Mouse (Mus musculus) heart, postnatal 0 days (tissue): ENCODE results near the gene Rbl2. TPM values are rescaled to one million over a fixed set of nuclear protein-coding genes. Genes with fewer than 3 reads are reported as not detected.

Source experiments
- ATAC-seq: fragments of 200-750 bp; cut with Nextera tagmentation; 2 replicates; pipeline ENCODE4 v1.8.0; 2017; ENCODE audit warnings: low read depth, moderate number of reproducible peaks, moderate library complexity; ENCODE audit not compliant: insufficient read depth
- DNase-seq: peaks from one replicate; pipeline ENCODE4 v3.0.0-alpha.2; 2016; ENCODE audit warnings: low spot score
- H3K27ac ChIP-seq: fragments of 300-500 bp; sonication (generic); 2 replicates; pipeline ENCODE4 v1.5.1; 2014; ENCODE audit warnings: low read depth, mild to moderate bottlenecking
- H3K27me3 ChIP-seq: fragments of 300-500 bp; sonication (generic); 2 replicates; pipeline ENCODE4 v1.6.1; 2014; ENCODE audit warnings: low read length, mixed read lengths; ENCODE audit not compliant: control insufficient read depth, insufficient read depth
- H3K36me3 ChIP-seq: fragments of 300-500 bp; sonication (generic); replicated peaks from 2 replicates; pipeline ENCODE4 v1.6.1; 2014; ENCODE audit warnings: low read length, mixed read lengths; ENCODE audit not compliant: control insufficient read depth, insufficient read depth
- H3K4me1 ChIP-seq: fragments of 300-500 bp; sonication (generic); 2 replicates; pipeline ENCODE4 v1.6.1; 2014; ENCODE audit warnings: antibody characterized with exemption; ENCODE audit not compliant: control insufficient read depth, insufficient read depth
- H3K4me2 ChIP-seq: fragments of 300-500 bp; sonication (generic); 2 replicates; pipeline ENCODE4 v1.6.1; 2014; ENCODE audit warnings: low read depth, mild to moderate bottlenecking, low read length, moderate library complexity
- H3K4me3 ChIP-seq: fragments of 300-500 bp; sonication (generic); 2 replicates; pipeline ENCODE4 v1.5.1; 2014; ENCODE audit warnings: low read depth, low read length
- H3K9ac ChIP-seq: fragments of 300-500 bp; sonication (generic); replicated peaks from 2 replicates; pipeline ENCODE4 v1.6.1; 2014; ENCODE audit warnings: low read depth, low read length, mixed read lengths
- H3K9me3 ChIP-seq: fragments of 300-500 bp; sonication (generic); replicated peaks from 2 replicates; pipeline ENCODE4 v1.6.1; 2016; ENCODE audit warnings: low read length; ENCODE audit not compliant: control insufficient read depth
- CTCF ChIP-seq: IDR thresholded peaks from 2 replicates; pipeline ENCODE4 v1.5.1; 2016; ENCODE audit warnings: antibody characterized with exemption, control low read depth, low read depth
- EP300 ChIP-seq: IDR thresholded peaks from 2 replicates; pipeline ENCODE4 v1.6.1; 2016; ENCODE audit warnings: antibody characterized with exemption, low read depth
- WGBS: fragments of 180-500 bp; shearing (Covaris S2); extraction: QIAGEN DNeasy Blood & Tissue Kit; methylation state at CpG from one replicate; pipeline ENCODE4 v1.1.7; 2014; 5-methylcytosine and 5-hydroxymethylcytosine counted together
- polyA plus RNA-seq: library from polyadenylated mRNA; unstranded; fragments of >200 nt; fragmentation: Nextera tagmentation; extraction: Ambion mirVana; gene quantifications from 2 replicates; pipeline ENCODE4 v1.2.1, GENCODE M21; 2015
- total RNA-seq: library from RNA; depleted of rRNA; stranded (reverse); fragments of >200 nt; gene quantifications from 2 replicates; pipeline ENCODE4 v1.2.3, GENCODE M21; 2014; ENCODE audit warnings: low replicate concordance

The Rbl2 gene
- total and polyA plus RNA-seq, 2 experiments from 2014 or later, result 10.9 to 20.1 TPM

DNA sequence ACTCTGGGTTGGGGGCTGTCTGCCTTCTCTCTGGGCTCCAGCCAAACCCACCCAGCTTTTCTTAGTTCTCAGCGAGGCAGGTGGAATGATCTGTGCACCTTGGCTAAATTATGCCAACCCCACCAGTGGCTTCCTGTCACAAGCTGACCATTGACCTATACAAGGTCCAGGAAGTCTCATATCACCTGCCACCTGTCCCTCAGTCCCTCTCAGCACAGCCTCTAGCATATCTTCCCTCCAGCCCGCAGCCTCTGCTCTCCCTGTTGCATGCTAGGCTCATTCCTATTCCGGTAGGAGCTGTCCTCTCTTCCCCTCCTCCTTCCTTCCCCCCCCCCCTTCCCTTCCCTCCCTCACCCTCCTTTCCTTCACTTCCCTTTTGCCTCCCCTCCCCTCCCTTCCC is 79.4 kb downstream of the Rbl2 start:
- 40% methylated on average over 3 of the region's 3 CpGs for WGBS
- TF ChIP-seq CTCF, result no peak
- TF ChIP-seq EP300, result no peak
- ATAC-seq, result no peak

DNA sequence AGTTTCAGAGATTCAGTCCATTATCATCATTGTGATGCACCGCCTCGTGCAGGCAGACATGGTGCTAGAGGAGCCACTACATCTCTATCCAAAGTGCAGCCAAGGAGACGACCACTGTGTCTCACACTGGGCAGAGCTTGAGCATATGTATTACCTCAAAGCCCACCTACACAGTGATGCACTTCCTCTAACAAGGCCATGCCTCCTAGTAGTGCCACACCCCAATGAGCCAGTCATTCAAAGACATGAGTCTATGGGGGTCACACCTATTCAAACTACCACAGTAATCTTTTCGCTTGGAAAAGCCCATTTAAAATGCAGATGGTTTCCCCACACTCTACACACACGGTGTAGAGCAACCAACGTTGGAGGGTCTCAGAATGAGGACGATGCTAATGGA is 81.7 kb downstream of the Rbl2 start:
- no peak overlapping the region for H3K4me3 ChIP-seq
- H3K27me3 ChIP-seq, result no peaks in the 10 kb centered on the region
- no peak overlapping the region for H3K4me2 ChIP-seq
- no peak overlapping the region for H3K9ac ChIP-seq
- no peaks in the 10 kb centered on the region; the same call in 1 of the 2 replicates for H3K9me3 ChIP-seq
- TF ChIP-seq CTCF (no peak), EP300 (no peak)
- ATAC-seq (no peak), DNase-seq (no peak)
- H3K27ac ChIP-seq, result no peak overlapping the region
- H3K36me3 ChIP-seq, result no peaks in the 10 kb centered on the region
- WGBS, result 90% methylated on average over 7 of the region's 7 CpGs
- 0 out of 2 replicates have a peak, but pooled peaks cover 3% of the 10 kb centered on the region for H3K4me1 ChIP-seq

More for the DNA sequence above, 79.4 kb downstream of the Rbl2 start:
- no peak overlapping the region for H3K4me2 ChIP-seq
- 0 out of 2 replicates have a peak, but pooled peaks cover 3% of the 10 kb centered on the region for H3K4me1 ChIP-seq
- H3K9me3 ChIP-seq, result no peaks in the 10 kb centered on the region; the same call in 1 of the 2 replicates
- H3K27ac ChIP-seq, result no peak overlapping the region
- no peak for DNase-seq
- H3K9ac ChIP-seq, result no peak overlapping the region
- no peaks in the 10 kb centered on the region for H3K27me3 ChIP-seq
- no peak overlapping the region for H3K4me3 ChIP-seq
- no peaks in the 10 kb centered on the region for H3K36me3 ChIP-seq

DNA sequence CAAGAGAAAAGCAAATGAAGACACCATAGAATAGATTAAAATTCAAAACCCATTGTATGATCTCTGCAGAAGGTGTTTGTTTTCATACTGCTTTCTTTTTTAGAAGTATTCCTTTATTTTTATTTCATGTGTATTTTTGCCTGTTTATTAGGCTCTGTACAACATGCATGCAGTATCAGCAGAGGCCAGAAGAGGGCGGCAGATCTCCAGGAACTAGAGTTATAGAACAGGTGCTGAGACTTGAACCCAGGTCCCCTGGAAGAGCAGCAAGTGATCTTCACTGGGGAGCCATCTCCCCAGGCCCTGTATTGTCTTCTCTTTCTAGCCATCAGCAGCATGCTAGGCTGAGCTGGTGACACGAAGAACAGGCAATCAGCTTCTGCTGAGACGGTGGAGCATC is 84.0 kb downstream of the Rbl2 start:
- no peaks in the 10 kb centered on the region for H3K36me3 ChIP-seq
- no peak overlapping the region for H3K4me2 ChIP-seq
- H3K27me3 ChIP-seq, result no peaks in the 10 kb centered on the region
- no peak overlapping the region for H3K4me3 ChIP-seq
- ATAC-seq (no peak), DNase-seq (no peak)
- H3K9ac ChIP-seq, result no peak overlapping the region
- TF ChIP-seq CTCF, result no peak
- no peak for TF ChIP-seq EP300
- H3K27ac ChIP-seq, result no peak overlapping the region
- no peaks in the 10 kb centered on the region; the same call in 1 of the 2 replicates for H3K9me3 ChIP-seq
- H3K4me1 ChIP-seq, result no peaks in the 10 kb centered on the region
- WGBS, result 73% methylated on average over 3 of the region's 3 CpGs

DNA sequence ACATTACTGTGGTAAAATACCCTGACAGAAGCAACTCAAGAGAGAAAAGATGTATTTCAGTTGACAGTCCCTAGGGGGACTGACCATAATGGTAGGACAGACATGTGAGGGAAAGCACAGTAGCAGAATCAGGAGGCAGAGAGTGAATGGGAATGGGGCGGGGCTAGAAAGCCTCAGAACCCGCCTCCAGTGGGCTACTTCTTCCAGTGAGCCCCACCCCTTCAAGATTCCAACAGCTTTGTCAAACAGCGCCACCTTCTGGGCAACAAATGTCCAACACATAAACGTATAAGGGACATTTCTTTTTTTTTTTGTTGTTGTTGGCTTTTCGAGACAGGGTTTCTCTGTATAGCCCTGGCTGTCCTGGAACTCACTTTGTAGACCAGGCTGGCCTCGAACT is 84.7 kb downstream of the Rbl2 start:
- 40% methylated on average over 6 of the region's 6 CpGs for WGBS
- no peak for ATAC-seq
- Histone ChIP-seq H3K4me1 (no peaks in the 10 kb centered on the region), H3K9me3 (no peaks in the 10 kb centered on the region; the same call in 1 of the 2 replicates), H3K27ac (no peak overlapping the region), H3K4me2 (no peak overlapping the region), H3K27me3 (no peaks in the 10 kb centered on the region), H3K4me3 (no peak overlapping the region), H3K36me3 (no peaks in the 10 kb centered on the region), H3K9ac (no peak overlapping the region)
- TF ChIP-seq CTCF (peak; percentile 15; the same call in 1 of the 2 replicates), EP300 (no peak)
- no peak for DNase-seq

DNA sequence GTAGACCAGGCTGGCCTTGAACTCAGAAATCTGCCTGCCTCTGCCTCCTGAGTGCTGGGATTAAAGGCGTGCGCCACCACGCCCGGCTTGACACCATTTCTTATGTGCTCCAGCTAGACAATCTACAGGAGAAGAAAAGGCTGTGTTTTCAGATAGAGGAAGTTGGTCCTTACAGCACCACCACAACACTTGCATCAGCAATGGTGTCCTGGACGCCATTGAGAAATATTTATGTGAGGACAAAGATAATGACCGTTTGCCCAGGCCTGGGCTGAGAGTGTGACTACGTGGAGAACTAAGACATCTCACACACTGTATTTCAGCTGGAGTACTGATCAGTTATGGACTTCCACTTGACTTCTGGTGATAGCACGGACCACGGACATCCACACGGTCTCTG is 88.8 kb downstream of the Rbl2 start:
- H3K27ac ChIP-seq, result no peak overlapping the region
- WGBS, result 85% methylated on average over 10 of the region's 10 CpGs
- no peaks in the 10 kb centered on the region for H3K4me1 ChIP-seq
- no peaks in the 10 kb centered on the region for H3K27me3 ChIP-seq
- ATAC-seq, result no peak
- no peak overlapping the region for H3K4me2 ChIP-seq
- TF ChIP-seq CTCF (no peak), EP300 (no peak)
- no peak overlapping the region for H3K4me3 ChIP-seq
- H3K9me3 ChIP-seq, result 0 out of 2 replicates have a peak, but pooled peaks cover 5% of the 10 kb centered on the region
- H3K9ac ChIP-seq, result no peak overlapping the region
- H3K36me3 ChIP-seq, result no peaks in the 10 kb centered on the region
- no peak for DNase-seq
